In genomic region chr4:125584676-125585075, GRCm38 (mm10) we compare ENCODE assay signal across 17 mouse cellular contexts.
"Had no signal": no experiment of that assay in that cellular context is flagged by ENCODE, and none has a peak within 500 bp of the region (broad histone marks: within the 10 kb centered on the region; RNA-seq: fewer than 3 reads in every experiment).

No protein-coding gene starts in this region.

- H3K9me3 ChIP-seq: lung, embryonic 15.5 days; megakaryocyte, embryonic 14.5 days; midbrain, embryonic 13.5 days; midbrain, embryonic 15.5 days; neural tube, embryonic 12.5 days; stomach, embryonic 15.5 days had no signal

- H3K9ac ChIP-seq: lung, embryonic 15.5 days; midbrain, embryonic 13.5 days; midbrain, embryonic 15.5 days; neural tube, embryonic 12.5 days; stomach, embryonic 15.5 days had no signal

- H3K4me2 ChIP-seq: lung, embryonic 15.5 days; midbrain, embryonic 11.5 days; midbrain, embryonic 13.5 days; midbrain, embryonic 15.5 days; neural tube, embryonic 12.5 days; stomach, embryonic 15.5 days had no signal

- H3K27me3 ChIP-seq: midbrain, embryonic 15.5 days had no signal

- H3K4me3 ChIP-seq: lung, embryonic 15.5 days; megakaryocyte, embryonic 14.5 days; midbrain, embryonic 13.5 days; midbrain, embryonic 15.5 days; neural tube, embryonic 12.5 days; stomach, embryonic 15.5 days had no signal

- H3K4me1 ChIP-seq: lung, embryonic 15.5 days; megakaryocyte, embryonic 14.5 days had no signal

- ATAC-seq: lung, postnatal 0 days; midbrain, embryonic 13.5 days; midbrain, embryonic 15.5 days had no signal

- DNase-seq: lung, adult 2 months; lung, postnatal 14 days; lung, postnatal 36 days; right cerebral cortex, postnatal 14 days; thymus, adult 2 months; thymus, postnatal 25 days; thymus, postnatal 4 days had no signal

- H3K36me3 ChIP-seq: lung, embryonic 15.5 days; midbrain, embryonic 13.5 days; midbrain, embryonic 15.5 days; neural tube, embryonic 12.5 days; stomach, embryonic 15.5 days had no signal

- H3K27ac ChIP-seq: lung, embryonic 15.5 days; macrophage; midbrain, embryonic 13.5 days; midbrain, embryonic 15.5 days; neural tube, embryonic 12.5 days; stomach, embryonic 15.5 days; stomach, postnatal 0 days had no signal
